Mouse (Mus musculus) cerebellum, adult 2 months (tissue): ENCODE data around the gene Scaf8.

Source experiments
- CTCF ChIP-seq: fragments of 200-500 bp; IDR thresholded peaks from 2 replicates; pipeline ENCODE4 v1.5.1; 2011; ENCODE audit warnings: low read depth, mild to moderate bottlenecking, control low read depth, low read length, moderate library complexity, borderline replicate concordance; ENCODE audit not compliant: insufficient read depth
- POLR2A ChIP-seq: fragments of 200-500 bp; IDR thresholded peaks from 2 replicates; pipeline ENCODE4 v1.6.1; 2011; ENCODE audit warnings: low read length, control low read depth, borderline replicate concordance; ENCODE audit not compliant: insufficient read depth

GRCm38 (mm10) chr17:3151181-3151580 is 36.4 kb downstream of the Scaf8 start:
- TF ChIP-seq POLR2A: no peak
- no peak for TF ChIP-seq CTCF
